Mouse (Mus musculus) neural tube, embryonic 14.5 days (tissue): ENCODE measurements around the gene Txnrd1. TPM values are rescaled to one million over a fixed set of nuclear protein-coding genes. Genes with fewer than 3 reads are reported as not detected.
A peak's percentile ranks its signal among the peaks of the same experiment; 100 is the strongest.

Source experiments
- ATAC-seq: fragments of 200-750 bp; cut with Nextera tagmentation; 2 replicates; pipeline ENCODE4 v1.8.0; 2017; ENCODE audit warnings: low read depth, mild to moderate bottlenecking, moderate TSS enrichment, moderate library complexity
- H3K27ac ChIP-seq: fragments of 300-500 bp; sonication (generic); 2 replicates; pipeline ENCODE4 v1.5.1; 2014; ENCODE audit warnings: low read depth, mild to moderate bottlenecking, control low read depth, low read length, moderate library complexity, mixed read lengths
- H3K27me3 ChIP-seq: fragments of 300-500 bp; sonication (generic); 2 replicates; pipeline ENCODE4 v1.6.1; 2014; ENCODE audit warnings: low read length; ENCODE audit not compliant: control insufficient read depth, insufficient read depth
- H3K36me3 ChIP-seq: fragments of 300-500 bp; sonication (generic); 2 replicates; pipeline ENCODE4 v1.6.1; 2014; ENCODE audit warnings: low read length, mixed read lengths; ENCODE audit not compliant: control insufficient read depth, insufficient read depth
- H3K4me1 ChIP-seq: fragments of 300-500 bp; sonication (generic); 2 replicates; pipeline ENCODE4 v1.6.1; 2014; ENCODE audit warnings: low read length; ENCODE audit not compliant: control insufficient read depth, insufficient read depth
- H3K4me2 ChIP-seq: fragments of 300-500 bp; sonication (generic); 2 replicates; pipeline ENCODE4 v1.6.1; 2014; ENCODE audit warnings: mild to moderate bottlenecking, low read depth, low read length, control low read depth
- H3K4me3 ChIP-seq: fragments of 300-500 bp; sonication (generic); 2 replicates; pipeline ENCODE4 v1.5.1; 2014; ENCODE audit warnings: low read depth, low read length, control low read depth, mixed read lengths
- H3K9ac ChIP-seq: fragments of 300-500 bp; sonication (generic); replicated peaks from 2 replicates; pipeline ENCODE4 v1.6.1; 2014; ENCODE audit warnings: low read depth, mild to moderate bottlenecking, control low read depth, low read length, mixed read lengths
- H3K9me3 ChIP-seq: fragments of 300-500 bp; sonication (generic); 2 replicates; pipeline ENCODE4 v1.6.1; 2016; ENCODE audit warnings: low read length; ENCODE audit not compliant: control insufficient read depth
- WGBS: fragments of 180-500 bp; shearing (Covaris S2); extraction: QIAGEN DNeasy Blood & Tissue Kit; methylation state at CpG from one replicate; pipeline ENCODE4 v1.1.7; 2014; 5-methylcytosine and 5-hydroxymethylcytosine counted together
- polyA plus RNA-seq: library from polyadenylated mRNA; unstranded; fragments of >200 nt; fragmentation: Nextera tagmentation; extraction: Ambion mirVana; gene quantifications from 2 replicates; pipeline ENCODE4 v1.2.1, GENCODE M21; 2014

Txnrd1 gene
- polyA plus RNA-seq, 1 experiment from 2014 or later = 110 TPM

DNA sequence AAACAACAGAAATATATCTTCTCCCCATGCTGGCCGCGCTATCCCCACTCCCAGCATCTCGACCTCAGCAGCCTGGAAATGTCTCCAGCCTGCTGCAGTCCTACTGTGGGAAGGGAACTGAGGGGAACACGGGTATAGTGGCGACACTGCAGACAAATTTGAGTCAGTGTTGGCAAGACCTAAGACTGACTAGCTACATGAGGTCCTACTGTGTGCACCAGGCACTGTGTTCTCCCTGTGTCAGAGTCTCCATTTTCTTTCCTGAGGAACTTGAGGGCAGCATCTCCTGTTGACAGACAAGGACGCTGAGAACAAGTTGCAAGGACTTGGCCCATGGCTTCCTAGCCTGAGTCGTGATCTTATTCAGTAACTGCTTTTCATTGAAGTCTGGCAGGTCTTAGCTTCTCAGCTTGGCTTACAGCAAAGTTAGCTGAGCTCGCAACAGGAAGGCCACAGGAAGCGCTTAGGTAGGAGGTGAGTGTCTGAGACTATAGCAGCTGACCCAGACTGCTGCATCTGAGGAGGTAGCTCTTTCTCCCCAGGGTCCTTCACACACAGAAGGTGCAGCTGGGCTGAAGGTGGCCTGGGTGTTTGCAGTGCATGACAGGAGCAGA is 58.8 kb downstream of the Txnrd1 start:
- Histone ChIP-seq H3K4me1 (no peaks in the 10 kb centered on the region), H3K4me2 (no peak overlapping the region), H3K36me3 (peaks cover 46% of the 10 kb centered on the region), H3K9ac (0 out of 2 replicates have a peak overlapping the region, but pooled peaks have one; percentile 11), H3K9me3 (no peaks in the 10 kb centered on the region), H3K27ac (no peak overlapping the region), H3K4me3 (no peak overlapping the region), H3K27me3 (no peaks in the 10 kb centered on the region)
- 89% methylated on average over 9 of the region's 9 CpGs for WGBS
- no peak for ATAC-seq

DNA sequence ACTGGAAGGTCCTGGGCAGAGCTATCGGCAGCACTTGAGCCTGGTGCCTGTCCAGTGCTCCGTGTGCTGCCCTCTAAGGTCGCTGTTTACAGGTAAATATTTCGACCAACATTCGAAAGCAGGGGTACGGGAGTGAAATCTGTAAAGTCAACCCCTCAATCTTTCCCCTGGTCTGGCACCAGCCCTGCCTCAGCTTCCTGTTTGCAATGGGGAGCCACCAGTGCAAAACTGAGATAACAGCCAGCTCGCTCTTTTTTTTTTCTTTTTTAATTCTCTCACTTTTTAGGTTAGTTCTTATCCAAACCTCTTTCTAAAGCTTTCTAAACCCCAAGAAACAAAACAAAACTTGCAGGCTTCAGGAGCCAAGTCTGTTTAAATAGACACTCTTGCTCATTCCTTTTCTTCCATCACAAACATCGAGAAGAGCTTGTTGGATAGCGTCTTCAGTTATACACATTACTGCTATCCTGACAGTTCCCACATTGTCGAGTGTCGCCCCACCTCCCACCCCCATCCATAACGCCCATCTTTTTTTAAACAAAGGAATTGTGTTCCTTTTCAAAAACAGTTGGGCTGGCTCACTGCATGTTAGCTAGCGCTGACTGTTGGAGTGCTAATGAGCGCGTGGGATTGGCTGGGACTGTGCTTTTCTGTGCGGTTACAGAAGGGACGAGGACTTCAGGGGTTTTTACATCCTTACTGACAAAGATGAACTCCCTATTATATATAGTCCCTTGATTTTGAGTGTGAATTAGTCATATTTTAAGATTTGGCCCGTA is 60.3 kb downstream of the Txnrd1 start:
- peaks cover 49% of the 10 kb centered on the region for H3K36me3 ChIP-seq
- H3K4me2 ChIP-seq = no peak overlapping the region
- WGBS = 71% methylated on average over 18 of the region's 18 CpGs
- no peaks in the 10 kb centered on the region for H3K27me3 ChIP-seq
- H3K9ac ChIP-seq = no peak overlapping the region
- H3K4me3 ChIP-seq = no peak overlapping the region
- ATAC-seq = no peak
- no peaks in the 10 kb centered on the region for H3K4me1 ChIP-seq
- no peak overlapping the region for H3K27ac ChIP-seq
- no peaks in the 10 kb centered on the region for H3K9me3 ChIP-seq

DNA sequence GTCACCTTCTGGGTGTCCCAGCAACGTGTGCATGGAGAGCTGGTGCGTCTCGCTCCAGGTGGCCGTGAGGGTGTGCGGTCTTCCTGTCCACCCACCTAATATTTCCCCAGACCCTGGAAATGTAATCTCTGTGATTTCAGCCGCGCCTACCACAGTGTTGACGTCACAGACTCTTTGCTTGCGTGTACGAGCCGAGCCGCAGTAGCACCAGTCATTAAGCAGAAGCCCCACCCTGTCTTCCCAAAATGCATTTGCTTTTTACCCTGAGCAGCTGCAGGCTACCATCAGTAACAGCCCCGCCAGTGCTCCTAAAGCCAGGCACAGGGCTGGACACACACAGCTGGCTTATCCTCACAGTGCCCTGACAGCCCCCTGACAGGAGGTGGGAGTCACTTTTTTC is 64.2 kb downstream of the Txnrd1 start:
- WGBS = 94% methylated on average over 13 of the region's 13 CpGs
- no peaks in the 10 kb centered on the region for H3K9me3 ChIP-seq

DNA sequence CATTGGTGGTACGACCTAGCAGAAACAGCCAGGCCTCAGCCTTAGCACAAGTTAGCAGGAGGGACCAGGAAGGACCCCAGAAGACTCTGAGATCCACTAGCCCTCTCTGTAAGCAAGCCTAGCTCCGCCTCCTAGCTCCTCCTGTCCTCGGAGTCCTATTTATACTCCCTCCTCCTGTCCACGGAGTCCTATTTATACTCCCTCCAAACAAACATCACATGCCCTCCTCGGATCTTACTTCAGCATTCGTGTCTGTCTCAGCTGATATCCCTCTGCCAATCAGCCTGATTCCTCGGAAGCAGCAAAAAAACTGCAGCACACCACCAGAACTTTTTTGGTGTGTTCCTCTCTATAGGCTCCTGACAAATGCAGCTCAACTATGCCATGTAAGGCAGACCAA is 65.1 kb downstream of the Txnrd1 start:
- no peaks in the 10 kb centered on the region for H3K27me3 ChIP-seq
- peaks cover 29% of the 10 kb centered on the region for H3K36me3 ChIP-seq
- WGBS = 60% methylated on average over 7 of the region's 7 CpGs
- H3K4me1 ChIP-seq = peaks cover 8% of the 10 kb centered on the region; the same call in 1 of the 2 replicates
- no peak overlapping the region for H3K9ac ChIP-seq
- H3K4me3 ChIP-seq = no peak overlapping the region
- no peaks in the 10 kb centered on the region for H3K9me3 ChIP-seq
- no peak overlapping the region for H3K4me2 ChIP-seq
- no peak overlapping the region for H3K27ac ChIP-seq
- ATAC-seq = no peak

More for the DNA sequence above, 64.2 kb downstream of the Txnrd1 start:
- Histone ChIP-seq H3K4me3 (no peak overlapping the region), H3K9ac (no peak overlapping the region), H3K27ac (no peak overlapping the region), H3K27me3 (no peaks in the 10 kb centered on the region), H3K36me3 (peaks cover 32% of the 10 kb centered on the region), H3K4me2 (no peak overlapping the region), H3K4me1 (peaks cover 8% of the 10 kb centered on the region; the same call in 1 of the 2 replicates)
- no peak for ATAC-seq

DNA sequence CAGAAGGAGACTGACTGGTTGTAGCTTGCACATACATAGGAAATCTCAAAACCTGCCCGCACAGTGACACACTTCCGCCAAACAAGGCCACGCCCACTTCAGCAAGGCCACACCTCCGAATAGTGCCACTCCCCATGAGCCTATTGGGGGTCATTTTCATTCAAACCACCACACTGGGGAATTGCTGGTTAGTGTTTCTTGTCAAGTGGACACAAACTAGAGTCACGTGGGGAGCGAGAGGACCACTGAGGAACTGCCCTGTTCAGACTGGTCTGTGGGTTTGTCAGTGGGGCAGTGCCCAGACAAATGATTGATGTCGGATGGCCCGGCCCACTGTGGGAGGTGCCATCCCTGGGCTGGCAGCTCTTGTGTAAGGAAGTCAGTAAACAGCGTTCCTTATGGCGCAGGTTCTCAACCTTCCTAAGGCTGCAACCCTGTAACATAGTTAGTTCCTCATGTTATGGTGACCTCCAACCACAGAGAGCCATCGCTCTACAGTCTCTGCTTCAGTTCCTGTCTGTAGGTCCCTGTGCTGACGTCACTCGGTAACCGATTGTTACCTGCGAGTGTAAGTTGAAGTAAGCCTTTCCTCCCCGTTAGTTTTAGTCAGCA is 66.2 kb downstream of the Txnrd1 start:
- H3K27ac ChIP-seq = no peak overlapping the region
- no peak overlapping the region for H3K4me3 ChIP-seq
- WGBS = 40% methylated on average over 16 of the region's 16 CpGs
- H3K9me3 ChIP-seq = no peaks in the 10 kb centered on the region
- H3K4me1 ChIP-seq = peaks cover 8% of the 10 kb centered on the region; the same call in 1 of the 2 replicates
- 0 out of 2 replicates have a peak, but pooled peaks have one; percentile 35 for ATAC-seq
- H3K4me2 ChIP-seq = no peak overlapping the region; the same call in 1 of the 2 replicates
- H3K27me3 ChIP-seq = no peaks in the 10 kb centered on the region
- H3K36me3 ChIP-seq = peaks cover 24% of the 10 kb centered on the region
- no peak overlapping the region for H3K9ac ChIP-seq

DNA sequence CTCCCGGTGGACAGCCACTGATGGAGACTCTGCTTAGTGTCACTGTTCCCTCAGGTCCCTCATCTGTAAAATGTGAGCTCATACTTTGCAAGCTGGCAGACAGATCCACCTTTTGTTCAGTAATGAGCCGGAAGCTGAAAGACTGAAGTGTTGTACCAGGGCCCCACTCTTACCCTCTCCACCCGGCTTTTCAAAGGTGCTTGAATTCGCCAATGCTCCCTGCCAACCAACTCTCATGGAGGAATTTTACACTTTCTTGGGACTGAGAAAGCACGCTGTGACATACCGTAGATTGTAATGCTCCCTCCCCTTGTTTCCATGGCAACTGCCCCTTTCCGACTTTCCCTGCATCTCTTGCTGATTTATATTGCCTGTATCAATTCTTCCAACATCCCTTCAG is 66.8 kb downstream of the Txnrd1 start:
- H3K9me3 ChIP-seq = no peaks in the 10 kb centered on the region
- peak; percentile 55 for ATAC-seq
- peaks cover 8% of the 10 kb centered on the region; the same call in 1 of the 2 replicates for H3K4me1 ChIP-seq
- H3K27ac ChIP-seq = 0 out of 2 replicates have a peak overlapping the region, but pooled peaks have one; percentile 45
- no peaks in the 10 kb centered on the region for H3K27me3 ChIP-seq
- no peak overlapping the region for H3K9ac ChIP-seq
- H3K4me3 ChIP-seq = no peak overlapping the region
- H3K36me3 ChIP-seq = peaks cover 18% of the 10 kb centered on the region; the same call in 1 of the 2 replicates
- WGBS = 8% methylated on average over 7 of the region's 7 CpGs
- peak overlapping the region; percentile 21; the same call in 1 of the 2 replicates for H3K4me2 ChIP-seq

DNA sequence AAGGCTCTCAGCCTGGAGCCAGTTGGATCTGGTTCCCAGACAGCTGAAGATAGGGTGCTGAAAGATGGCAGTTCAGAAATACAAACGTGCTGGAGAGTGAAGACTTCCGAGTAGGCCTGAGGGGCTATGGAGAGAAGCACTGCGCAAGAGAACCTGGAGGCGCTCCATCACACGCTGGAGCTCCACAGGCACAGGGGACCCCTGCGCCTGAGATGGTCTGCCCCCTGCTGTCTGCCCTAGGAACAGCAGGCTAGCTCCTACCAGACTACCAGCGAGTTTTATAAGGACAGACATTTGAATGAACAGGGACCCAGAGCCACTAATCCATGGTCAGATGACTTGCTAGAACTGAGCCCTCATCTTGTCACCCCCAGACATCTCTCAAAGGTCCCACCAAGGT is 67.7 kb downstream of the Txnrd1 start:
- H3K36me3 ChIP-seq = peaks cover 12% of the 10 kb centered on the region; the same call in 1 of the 2 replicates
- ATAC-seq = peak; percentile 73
- H3K9me3 ChIP-seq = no peaks in the 10 kb centered on the region
- H3K4me3 ChIP-seq = no peak overlapping the region
- no peak overlapping the region for H3K4me2 ChIP-seq
- no peak overlapping the region for H3K27ac ChIP-seq
- no peaks in the 10 kb centered on the region for H3K27me3 ChIP-seq
- H3K4me1 ChIP-seq = peaks cover 8% of the 10 kb centered on the region; the same call in 1 of the 2 replicates
- no peak overlapping the region for H3K9ac ChIP-seq
- 4% methylated on average over 7 of the region's 7 CpGs for WGBS

DNA sequence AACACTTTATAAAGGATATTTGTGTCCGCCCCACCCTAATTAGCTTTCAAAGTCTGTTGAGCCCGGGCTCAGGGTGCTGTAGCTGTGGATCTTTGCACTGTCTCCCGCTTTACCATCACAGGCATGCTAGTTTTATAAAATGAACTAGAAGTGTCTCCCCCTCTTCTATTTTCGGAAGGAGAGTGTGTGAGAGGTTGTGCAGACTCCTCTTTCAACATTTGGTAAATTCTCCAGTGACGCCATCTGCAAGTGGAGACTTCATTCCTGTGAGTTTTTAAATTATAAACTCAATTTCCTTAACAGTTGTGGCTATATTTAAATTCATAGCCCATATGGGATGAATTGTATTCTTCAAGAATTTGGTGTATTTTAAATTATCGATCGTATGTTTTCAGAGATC is 74.8 kb downstream of the Txnrd1 start:
- Histone ChIP-seq H3K27me3 (no peaks in the 10 kb centered on the region), H3K27ac (no peak overlapping the region), H3K4me3 (no peak overlapping the region), H3K9ac (no peak overlapping the region), H3K36me3 (no peaks in the 10 kb centered on the region), H3K4me1 (no peaks in the 10 kb centered on the region), H3K9me3 (no peaks in the 10 kb centered on the region), H3K4me2 (no peak overlapping the region)
- 94% methylated on average over 7 of the region's 7 CpGs for WGBS
- no peak for ATAC-seq
